Mouse (Mus musculus): ENCODE data around the gene Kdm5b. TPM values are rescaled to one million over a fixed set of nuclear protein-coding genes. Genes with fewer than 3 reads are reported as not detected.
"Not testable (repeated sequence)": the region's sequence is repeated elsewhere in the genome, so short reads cannot be mapped to it uniquely, and the experiment has no call there.

The Kdm5b gene
- 50.0 and 50.5 TPM in 2 replicates for polyA plus RNA-seq (2015; fragmentation: Nextera tagmentation; extraction: Ambion mirVana)

GRCm38 (mm10) chr1:134559976-134560375 lies at the start of gene Kdm5b:
TSS of gene Kdm5b (plus strand) at chr1:134560171.
- WGBS, result under 1% methylated on average over 34 of the region's 34 CpGs

GRCm38 (mm10) chr1:134512183-134512582 lies 47.8 kb upstream of the Kdm5b start:
- ATAC-seq (ENCODE audit: borderline replicate concordance, extremely low read depth, low FRiP score, low TSS enrichment), result no peak
- peaks cover 17% of the 10 kb centered on the region for H3K36me3 ChIP-seq
- H3K4me1 ChIP-seq, result peaks cover 25% of the 10 kb centered on the region
- 44% methylated on average over 4 of the region's 4 CpGs for WGBS
- no peak overlapping the region for H3K9ac ChIP-seq
- peak overlapping the region; percentile 92; the same call in 1 of the 2 replicates for H3K4me2 ChIP-seq
- H3K9me3 ChIP-seq, result no peaks in the 10 kb centered on the region
- H3K27ac ChIP-seq, result no peak overlapping the region
- H3K4me3 ChIP-seq, result no peak overlapping the region
- H3K27me3 ChIP-seq, result 0 out of 2 replicates have a peak, but pooled peaks cover 11% of the 10 kb centered on the region

More at GRCm38 (mm10) chr1:134559976-134560375, at the start of gene Kdm5b:
- ATAC-seq (ENCODE audit: borderline replicate concordance, extremely low read depth, low FRiP score, low TSS enrichment), result peak; percentile 15; the same call in 1 of the 2 replicates
- Histone ChIP-seq H3K4me3 (peak within 1 kb of the TSS; percentile 73), H3K4me1 (peaks cover 31% of the 10 kb centered on the region), H3K36me3 (no peaks in the 10 kb centered on the region), H3K27me3 (no peaks in the 10 kb centered on the region), H3K9ac (peak within 1 kb of the TSS; percentile 95), H3K4me2 (peak within 1 kb of the TSS; percentile 55), H3K27ac (peak within 1 kb of the TSS; percentile 85), H3K9me3 (no peaks in the 10 kb centered on the region)

- H3K4me3 ChIP-seq, result no peak overlapping the region
- WGBS, result 48% methylated on average over 6 of the region's 6 CpGs
These were observed 47.4 kb upstream of the Kdm5b start for GRCm38 (mm10) chr1:134512584-134512983.

DNA sequence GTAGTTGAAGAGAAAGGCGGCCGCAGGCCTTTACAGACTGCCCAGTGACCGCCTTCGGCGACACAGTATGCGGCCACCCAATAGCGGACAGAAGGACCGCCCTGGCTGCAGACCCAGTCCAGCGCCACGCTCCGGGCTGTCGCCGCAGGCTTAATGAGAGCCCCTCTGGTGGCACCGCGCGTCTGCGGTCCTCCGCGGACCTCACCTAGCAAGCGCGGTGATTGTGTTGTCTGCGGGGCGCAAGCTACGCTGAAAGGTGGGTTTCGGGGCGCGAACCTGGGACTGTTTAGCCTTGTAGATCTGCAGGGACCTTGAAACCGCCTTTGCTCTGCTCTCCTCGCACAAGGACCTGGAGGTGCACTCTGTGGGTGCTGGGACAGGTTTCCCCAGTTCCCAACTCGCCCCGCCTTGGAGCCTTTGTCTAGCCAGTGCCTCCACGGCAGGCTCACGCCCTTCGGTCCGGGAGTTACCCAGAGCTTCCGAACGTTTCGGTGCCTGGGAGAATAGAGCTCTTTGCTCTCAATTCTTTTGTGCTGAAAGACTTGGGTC lies 46.6 kb upstream of the Kdm5b start:
- Histone ChIP-seq H3K4me1 (peaks cover 27% of the 10 kb centered on the region), H3K4me3 (peak overlapping the region; percentile 49), H3K27me3 (0 out of 2 replicates have a peak, but pooled peaks cover 11% of the 10 kb centered on the region), H3K9me3 (no peaks in the 10 kb centered on the region), H3K9ac (peak overlapping the region; percentile 41), H3K27ac (peak overlapping the region; percentile 48; the same call in 1 of the 2 replicates), H3K36me3 (peaks cover 5% of the 10 kb centered on the region; the same call in 1 of the 2 replicates), H3K4me2 (peak overlapping the region; percentile 92)
- peak; percentile 72; the same call in 1 of the 2 replicates for ATAC-seq (ENCODE audit: borderline replicate concordance, extremely low read depth, low FRiP score, low TSS enrichment)
- 3% methylated on average over 38 of the region's 38 CpGs for WGBS

More at GRCm38 (mm10) chr1:134512584-134512983, 47.4 kb upstream of the Kdm5b start:
- Histone ChIP-seq H3K27me3 (0 out of 2 replicates have a peak, but pooled peaks cover 11% of the 10 kb centered on the region), H3K4me2 (peak overlapping the region; percentile 92), H3K9me3 (no peaks in the 10 kb centered on the region), H3K4me1 (peaks cover 27% of the 10 kb centered on the region), H3K27ac (no peak overlapping the region), H3K36me3 (peaks cover 13% of the 10 kb centered on the region), H3K9ac (no peak overlapping the region)
- no peak for ATAC-seq (ENCODE audit: borderline replicate concordance, extremely low read depth, low FRiP score, low TSS enrichment)

DNA sequence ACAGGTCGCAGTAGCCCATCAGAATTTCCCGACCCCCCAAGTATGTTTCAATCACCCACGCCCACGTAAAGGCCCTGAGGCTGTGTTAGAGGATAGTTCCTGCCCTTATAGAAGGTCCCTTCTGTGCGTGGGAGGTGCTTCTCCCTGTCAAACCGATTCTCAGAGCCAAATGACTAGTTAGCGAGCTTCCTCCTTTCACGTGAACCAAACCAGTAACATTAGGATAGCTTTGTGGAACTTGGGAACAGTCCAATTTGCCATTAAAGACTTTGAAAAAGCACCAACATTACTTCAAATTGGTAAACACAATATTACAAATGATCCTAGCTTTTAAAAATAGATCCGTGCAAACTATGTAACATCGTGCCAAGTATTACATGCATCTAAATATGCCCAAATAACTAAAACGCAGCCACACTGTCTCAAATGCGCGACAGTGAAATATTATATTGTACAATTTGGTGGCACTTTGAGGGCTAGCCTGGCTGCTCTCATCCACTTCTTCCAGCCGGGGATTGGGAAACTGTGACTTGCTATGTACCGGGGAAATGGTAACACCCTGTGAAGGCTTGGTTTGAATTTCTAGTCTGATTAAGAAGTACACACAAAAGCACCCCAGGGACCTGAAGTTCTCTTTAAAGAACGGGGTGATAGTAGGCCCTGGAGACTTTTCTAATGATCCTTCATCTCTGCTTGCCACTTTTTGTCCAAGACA lies 45.9 kb upstream of the Kdm5b start:
- Histone ChIP-seq H3K4me2 (peak overlapping the region; percentile 92), H3K36me3 (0 out of 2 replicates have a peak, but pooled peaks cover 2% of the 10 kb centered on the region), H3K27me3 (0 out of 2 replicates have a peak, but pooled peaks cover 11% of the 10 kb centered on the region), H3K9me3 (no peaks in the 10 kb centered on the region), H3K4me3 (peak overlapping the region; percentile 49), H3K9ac (0 out of 2 replicates have a peak overlapping the region, but pooled peaks have one; percentile 41), H3K4me1 (peaks cover 29% of the 10 kb centered on the region), H3K27ac (0 out of 2 replicates have a peak overlapping the region, but pooled peaks have one; percentile 48)
- ATAC-seq (ENCODE audit: borderline replicate concordance, extremely low read depth, low FRiP score, low TSS enrichment), result no peak
- 31% methylated on average over 16 of the region's 16 CpGs for WGBS

DNA sequence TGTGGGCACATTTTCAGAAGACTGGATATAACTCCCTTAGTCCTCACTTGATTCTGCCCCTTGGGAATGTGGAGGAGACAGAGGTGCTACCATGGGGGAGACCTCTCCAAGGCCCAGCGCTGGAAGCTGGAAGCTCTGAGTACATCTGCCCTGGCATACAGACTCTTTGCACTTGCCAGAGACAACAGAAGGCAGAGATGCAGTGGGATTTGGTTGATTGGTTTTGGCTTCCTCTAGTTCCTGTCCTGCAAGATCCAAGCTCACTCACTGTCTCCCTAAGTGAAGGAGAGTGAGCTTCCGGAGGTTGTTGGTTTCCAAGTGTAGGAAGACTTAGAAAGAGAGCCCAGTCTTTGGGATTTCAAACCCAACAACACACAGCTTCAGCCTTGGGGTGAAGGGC lies 44.1 kb upstream of the Kdm5b start:
- WGBS, result 76% methylated on average over 2 of the region's 2 CpGs
- no peak overlapping the region for H3K4me3 ChIP-seq
- H3K9me3 ChIP-seq, result no peaks in the 10 kb centered on the region
- no peak overlapping the region for H3K9ac ChIP-seq
- H3K27ac ChIP-seq, result peak overlapping the region; percentile 77
- no peak overlapping the region for H3K4me2 ChIP-seq
- H3K27me3 ChIP-seq, result 0 out of 2 replicates have a peak, but pooled peaks cover 11% of the 10 kb centered on the region
- no peak for ATAC-seq (ENCODE audit: borderline replicate concordance, extremely low read depth, low FRiP score, low TSS enrichment)
- H3K36me3 ChIP-seq, result no peaks in the 10 kb centered on the region
- H3K4me1 ChIP-seq, result peaks cover 29% of the 10 kb centered on the region

- 0 out of 2 replicates have a peak, but pooled peaks cover 11% of the 10 kb centered on the region for H3K27me3 ChIP-seq
- H3K4me3 ChIP-seq, result no peak overlapping the region
- peak overlapping the region; percentile 77 for H3K27ac ChIP-seq
- 13% methylated on average over 4 of the region's 4 CpGs for WGBS
- peak; percentile 41; the same call in 1 of the 2 replicates for ATAC-seq (ENCODE audit: borderline replicate concordance, extremely low read depth, low FRiP score, low TSS enrichment)
- H3K36me3 ChIP-seq, result no peaks in the 10 kb centered on the region
- peaks cover 29% of the 10 kb centered on the region for H3K4me1 ChIP-seq
- no peaks in the 10 kb centered on the region for H3K9me3 ChIP-seq
- no peak overlapping the region for H3K9ac ChIP-seq
- 0 out of 2 replicates have a peak overlapping the region, but pooled peaks have one; percentile 4 for H3K4me2 ChIP-seq
These were observed 43.3 kb upstream of the Kdm5b start for GRCm38 (mm10) chr1:134516491-134517198.

DNA sequence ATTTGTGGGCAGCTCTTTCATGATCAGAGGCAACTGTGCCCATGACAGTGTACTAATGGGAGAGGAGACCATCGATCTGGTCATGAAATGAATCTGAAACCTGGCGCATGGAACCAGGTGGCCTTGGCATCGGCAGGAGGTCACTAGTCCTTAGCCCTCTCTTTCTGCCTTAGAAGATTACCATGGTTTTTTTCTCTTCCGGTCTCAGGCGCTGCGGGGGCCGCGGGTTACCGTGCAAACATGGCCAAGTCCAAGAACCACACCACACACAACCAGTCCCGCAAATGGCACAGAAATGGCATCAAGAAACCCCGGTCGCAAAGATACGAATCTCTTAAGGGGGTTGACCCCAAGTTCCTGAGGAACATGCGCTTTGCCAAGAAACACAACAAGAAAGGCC lies 42.1 kb upstream of the Kdm5b start:
- 92% methylated on average over 14 of the region's 14 CpGs for WGBS
- not testable (repeated sequence) for H3K27me3 ChIP-seq; H3K4me3 ChIP-seq; H3K36me3 ChIP-seq; H3K27ac ChIP-seq; H3K9ac ChIP-seq; H3K9me3 ChIP-seq; ATAC-seq (ENCODE audit: borderline replicate concordance, extremely low read depth, low FRiP score, low TSS enrichment); H3K4me2 ChIP-seq
- H3K4me1 ChIP-seq, result peaks cover 29% of the 10 kb centered on the region

DNA sequence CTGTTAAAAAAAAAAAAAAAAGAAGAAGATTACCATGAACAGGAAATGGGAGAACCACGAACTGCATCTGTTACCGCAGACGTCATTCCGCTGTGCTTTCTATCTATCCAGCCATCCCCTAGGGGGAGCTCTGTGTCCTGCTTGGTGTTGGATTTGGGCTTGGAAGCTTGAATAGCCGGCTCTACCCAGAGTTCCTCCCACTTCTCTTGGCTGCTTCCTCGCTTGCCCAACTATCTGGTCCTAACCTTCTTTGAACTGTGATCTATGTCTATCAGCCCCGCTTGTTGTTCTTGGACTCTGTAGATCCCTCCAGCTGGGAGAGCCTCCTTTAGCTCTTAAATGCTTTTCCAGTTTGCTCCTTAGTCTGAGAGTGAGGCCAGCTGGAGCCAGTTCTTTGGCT lies 41.3 kb upstream of the Kdm5b start:
- 5% methylated on average over 7 of the region's 7 CpGs for WGBS
- peak; percentile 58 for ATAC-seq (ENCODE audit: borderline replicate concordance, extremely low read depth, low FRiP score, low TSS enrichment)
- Histone ChIP-seq H3K4me2 (no peak overlapping the region), H3K4me1 (peaks cover 21% of the 10 kb centered on the region), H3K4me3 (no peak overlapping the region), H3K27ac (no peak overlapping the region), H3K9me3 (no peaks in the 10 kb centered on the region), H3K36me3 (no peaks in the 10 kb centered on the region), H3K27me3 (no peaks in the 10 kb centered on the region), H3K9ac (no peak overlapping the region)

DNA sequence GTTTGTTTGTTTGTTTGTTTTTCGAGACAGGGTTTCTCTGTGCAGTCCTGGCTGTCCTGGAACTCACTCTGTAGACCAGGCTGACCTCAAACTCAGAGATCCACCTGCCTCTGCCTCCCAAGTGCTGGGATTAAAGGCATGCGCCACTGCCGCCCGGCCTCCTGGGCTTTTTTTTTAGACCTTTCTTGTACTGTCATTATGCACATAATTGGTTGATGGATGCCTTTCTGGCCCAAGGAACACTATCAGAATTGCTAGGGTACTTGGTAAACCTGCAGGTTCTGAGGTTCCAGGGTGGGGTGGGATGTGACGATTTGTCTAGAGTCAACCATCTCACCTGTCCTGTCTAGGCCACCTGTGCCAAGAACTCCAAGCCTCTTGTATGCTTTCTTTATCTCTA lies 40.8 kb upstream of the Kdm5b start:
- H3K9ac ChIP-seq; H3K36me3 ChIP-seq; H3K4me2 ChIP-seq; H3K9me3 ChIP-seq; ATAC-seq (ENCODE audit: borderline replicate concordance, extremely low read depth, low FRiP score, low TSS enrichment); H3K27me3 ChIP-seq; H3K4me3 ChIP-seq; H3K27ac ChIP-seq: not testable (repeated sequence)
- H3K4me1 ChIP-seq, result peaks cover 19% of the 10 kb centered on the region
- 93% methylated on average over 5 of the region's 5 CpGs for WGBS

DNA sequence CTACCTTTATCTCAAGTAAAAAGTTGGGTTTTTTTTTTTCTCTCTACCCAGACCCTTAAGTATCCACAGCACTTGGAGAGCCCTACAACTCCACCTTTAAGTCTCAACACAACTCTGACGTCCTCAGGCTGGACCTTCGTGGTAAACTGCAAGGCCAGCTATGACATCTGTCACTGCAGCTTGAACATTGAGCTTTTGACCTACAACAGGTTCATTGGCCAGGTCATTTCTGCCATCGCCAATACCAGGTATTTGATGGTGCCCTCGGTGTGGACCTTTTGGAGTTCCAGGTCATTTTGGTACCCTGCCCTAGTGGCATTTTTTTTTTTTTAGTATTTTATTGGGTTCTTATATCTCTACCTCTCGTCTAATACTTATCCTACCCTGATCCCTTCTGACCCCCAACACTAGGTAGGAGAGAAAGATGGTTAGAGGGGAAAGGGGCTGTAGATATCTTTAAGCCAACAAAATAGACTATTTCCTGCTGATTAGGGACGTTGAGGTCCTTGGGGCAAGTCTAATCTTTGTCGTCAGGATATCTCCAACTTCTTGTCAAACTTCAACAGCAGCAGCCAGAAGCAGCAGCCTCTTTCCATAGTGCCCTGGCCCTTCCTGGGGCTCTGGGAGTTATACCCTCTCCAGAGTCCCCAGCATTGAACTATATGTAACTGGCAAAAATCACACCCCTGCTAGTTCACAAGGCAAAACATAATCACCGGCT lies 39.8 kb upstream of the Kdm5b start:
- no peak for ATAC-seq (ENCODE audit: borderline replicate concordance, extremely low read depth, low FRiP score, low TSS enrichment)
- H3K27ac ChIP-seq, result no peak overlapping the region
- H3K9ac ChIP-seq, result no peak overlapping the region
- no peaks in the 10 kb centered on the region for H3K9me3 ChIP-seq
- no peak overlapping the region for H3K4me3 ChIP-seq
- WGBS, result 68% methylated on average over 8 of the region's 8 CpGs
- peaks cover 19% of the 10 kb centered on the region for H3K4me1 ChIP-seq
- H3K27me3 ChIP-seq, result no peaks in the 10 kb centered on the region
- H3K4me2 ChIP-seq, result no peak overlapping the region
- H3K36me3 ChIP-seq, result no peaks in the 10 kb centered on the region

Measured in lung, embryonic 15.5 days (tissue).